Comparison of ENCODE assay signal across 11 mouse cellular contexts in genomic region chr5:35454187-35454800, GRCm38 (mm10).
A peak's percentile ranks its signal among the peaks of the same experiment; 100 is the strongest.
DNase-seq lines count a peak whose midpoint lies in the region; ATAC-seq and TF ChIP-seq lines count a peak whose summit lies in the region.
"Had no signal": no experiment of that assay in that cellular context is flagged by ENCODE, and none has a peak within 500 bp of the region (broad histone marks: within the 10 kb centered on the region; RNA-seq: fewer than 3 reads in every experiment).

No protein-coding gene starts in this region.

- no peak overlapping the region for H3K4me3 ChIP-seq in forebrain, embryonic 11.5 days (ENCODE audit: low read depth, low read length)
- peak overlapping the region; percentile 17; the same call in 1 of the 2 replicates for H3K4me3 ChIP-seq in layer of hippocampus, adult 2 months
- no peak overlapping the region for H3K4me3 ChIP-seq in midbrain, embryonic 12.5 days

- TF ChIP-seq CTCF in layer of hippocampus, adult 2 months (conservative IDR thresholded peaks at IDR 0.05) = 0 out of 2 replicates have a peak, but pooled peaks have one; percentile 15

- H3K36me3 ChIP-seq in forebrain, embryonic 11.5 days (ENCODE audit: control insufficient read depth, insufficient read depth, low read length) = no peaks in the 10 kb centered on the region
- no peaks in the 10 kb centered on the region for H3K36me3 ChIP-seq in midbrain, embryonic 12.5 days

- no peaks in the 10 kb centered on the region for H3K9me3 ChIP-seq in forebrain, embryonic 11.5 days (ENCODE audit: control insufficient read depth, low read length)
- H3K9me3 ChIP-seq in midbrain, embryonic 12.5 days = no peaks in the 10 kb centered on the region

- DNase-seq in Muller cell, postnatal 12 days (ENCODE audit: inconsistent ontology term) = peak; percentile 91
- DNase-seq in forebrain, embryonic 11.5 days (ENCODE audit: low spot score) = peak; percentile 83
- DNase-seq in layer of hippocampus, adult 2 months (ENCODE audit: low spot score in 2 of 2) = peak; percentile 17 to 28
- no peak for DNase-seq in adipocyte (ENCODE audit: low spot score)
- no peak for DNase-seq in spleen, postnatal 10 days (ENCODE audit: low spot score in 2 of 2)
- DNase-seq in spleen, adult 12 weeks (ENCODE audit: low spot score) = no peak
- DNase-seq: adrenal gland, postnatal 36 days; kidney, adult 18-20 months; lung, embryonic 14.5 days had no signal

- WGBS in forebrain, embryonic 11.5 days = 21% methylated on average over 17 of the region's 17 CpGs
- WGBS in midbrain, embryonic 12.5 days = 34% methylated on average over 17 of the region's 17 CpGs

- peak; percentile 84 for ATAC-seq in forebrain, embryonic 11.5 days (replicated peaks; ENCODE audit: low FRiP score)
- ATAC-seq in midbrain, embryonic 12.5 days (ENCODE audit: low FRiP score, low read depth) = peak; percentile 77
- ATAC-seq in megakaryocyte, adult 5-6 weeks (ENCODE audit: poor library complexity, severe bottlenecking) = no peak

- H3K27me3 ChIP-seq in forebrain, embryonic 11.5 days (ENCODE audit: control insufficient read depth, insufficient read depth, low read length) = no peaks in the 10 kb centered on the region; the same call in 1 of the 2 replicates
- peaks cover 20% of the 10 kb centered on the region for H3K27me3 ChIP-seq in midbrain, embryonic 12.5 days

- no peak overlapping the region for H3K9ac ChIP-seq in forebrain, embryonic 11.5 days (ENCODE audit: low read length)
- H3K9ac ChIP-seq in midbrain, embryonic 12.5 days (replicated peaks) = no peak overlapping the region
- H3K9ac ChIP-seq: lung, embryonic 14.5 days had no signal

- H3K27ac ChIP-seq in forebrain, embryonic 11.5 days (ENCODE audit: low read depth, low read length) = peak overlapping the region; percentile 55
- H3K27ac ChIP-seq in layer of hippocampus, adult 2 months = no peak overlapping the region
- peak overlapping the region; percentile 26; the same call in 1 of the 2 replicates for H3K27ac ChIP-seq in midbrain, embryonic 12.5 days (replicated peaks)

- H3K4me2 ChIP-seq in forebrain, embryonic 11.5 days (ENCODE audit: low read depth, low read length, severe bottlenecking) = peak overlapping the region; percentile 12; the same call in 1 of the 2 replicates
- H3K4me2 ChIP-seq in midbrain, embryonic 12.5 days (replicated peaks) = peak overlapping the region; percentile 8
- H3K4me2 ChIP-seq: lung, embryonic 14.5 days had no signal

- H3K4me1 ChIP-seq in forebrain, embryonic 11.5 days (replicated peaks; ENCODE audit: control insufficient read depth, insufficient read depth, low read length) = peaks cover 18% of the 10 kb centered on the region
- peaks cover 38% of the 10 kb centered on the region for H3K4me1 ChIP-seq in midbrain, embryonic 12.5 days

Comparison
In these comparisons a context has a peak if more than half of its experiments do, and no peak if none do; other contexts are left out.
1. DNase-seq: peak in Muller cell, postnatal 12 days (single experiment), forebrain, embryonic 11.5 days (single experiment) and layer of hippocampus, adult 2 months (2 of 2); none in adipocyte (single experiment), spleen, postnatal 10 days (0 of 2) and spleen, adult 12 weeks (single experiment).